Mouse (Mus musculus): ENCODE data around the gene Mov10. TPM values are rescaled to one million over a fixed set of nuclear protein-coding genes. Genes with fewer than 3 reads are reported as not detected.

The Mov10 gene
- total and polyA plus RNA-seq, 2 experiments from 2014 or later = 8.9 to 11.6 TPM

DNA sequence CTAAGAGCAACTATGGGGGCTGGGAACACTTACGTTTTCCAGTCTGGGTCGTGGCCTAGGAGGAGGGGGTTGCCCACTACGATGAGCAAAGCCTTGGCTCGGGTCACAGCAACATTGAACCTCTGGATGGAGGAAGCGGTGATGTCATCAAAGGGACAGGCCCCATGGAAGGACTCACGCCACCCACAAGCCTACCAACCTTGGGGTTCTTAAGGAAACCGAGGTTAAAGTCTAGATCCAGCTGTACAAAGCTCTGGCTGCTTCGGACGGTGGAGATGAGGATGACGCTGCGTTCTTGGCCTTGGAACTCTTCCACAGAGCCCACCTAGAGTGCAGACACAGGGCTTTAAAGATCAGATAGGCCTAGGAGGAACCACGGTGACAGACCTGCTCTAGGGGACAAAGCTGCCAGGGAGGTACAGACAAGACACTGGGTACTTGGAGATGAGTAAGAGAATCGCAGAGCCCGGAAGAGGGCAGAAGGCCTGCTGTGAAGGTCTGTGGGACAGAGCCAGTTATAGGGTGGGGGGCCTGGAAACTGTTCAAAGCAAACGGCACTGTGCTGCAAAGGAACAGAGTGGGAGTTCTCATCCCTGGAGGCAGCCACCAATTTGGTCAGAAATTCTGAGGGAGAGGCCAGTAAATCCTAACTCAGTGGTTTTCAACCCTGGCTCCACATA lies 22.6 kb downstream of the Mov10 start:
- Histone ChIP-seq H3K4me2 (ENCODE audit: low read depth, low read length) (no peak overlapping the region), H3K9me3 (ENCODE audit: low read length) (no peaks in the 10 kb centered on the region), H3K4me1 (ENCODE audit: insufficient read depth, low read length) (peaks cover 17% of the 10 kb centered on the region; the same call in 1 of the 2 replicates), H3K36me3 (ENCODE audit: insufficient read depth, low read length) (peaks cover 17% of the 10 kb centered on the region; the same call in 1 of the 2 replicates), H3K27me3 (ENCODE audit: insufficient read depth, low read length) (no peaks in the 10 kb centered on the region), H3K9ac (replicated peaks; ENCODE audit: low read length) (no peak overlapping the region), H3K4me3 (ENCODE audit: low read length) (no peak overlapping the region), H3K27ac (no peak overlapping the region)
- no peak for TF ChIP-seq CTCF (IDR thresholded peaks at IDR 0.05; ENCODE audit: low read depth)
- ATAC-seq (no peak), DNase-seq (ENCODE audit: low spot score) (no peak)
- 58% methylated on average over 15 of the region's 15 CpGs for WGBS

DNA sequence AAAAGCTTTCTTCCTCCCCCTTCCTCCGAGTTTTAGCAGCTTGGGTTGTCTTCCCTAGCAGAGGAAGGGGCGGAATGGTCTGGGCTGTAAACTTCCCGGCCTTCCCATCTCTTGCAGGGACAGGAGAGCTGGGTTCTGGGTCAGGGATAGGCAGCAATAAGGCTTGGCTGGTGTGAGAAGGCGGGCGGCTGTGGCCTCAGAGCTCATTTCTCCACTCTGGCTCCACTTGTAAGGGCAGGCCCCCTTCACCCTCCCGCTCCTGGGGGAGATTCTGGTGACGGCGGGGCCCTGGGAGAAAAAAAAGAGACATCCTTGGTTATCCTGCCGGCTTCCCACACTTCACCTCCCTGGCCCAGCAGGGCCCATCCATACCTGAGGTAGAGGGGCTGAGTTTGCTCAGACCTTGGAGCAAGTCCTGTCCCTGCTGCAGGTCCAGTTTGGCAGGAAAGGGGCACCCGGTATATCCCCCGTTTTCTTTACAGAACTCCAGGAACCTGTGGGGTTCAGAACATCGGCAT lies 23.4 kb downstream of the Mov10 start:
- no peak overlapping the region for H3K4me3 ChIP-seq (ENCODE audit: low read length)
- H3K9ac ChIP-seq (replicated peaks; ENCODE audit: low read length) = no peak overlapping the region
- H3K4me1 ChIP-seq (ENCODE audit: insufficient read depth, low read length) = peaks cover 19% of the 10 kb centered on the region; the same call in 1 of the 2 replicates
- TF ChIP-seq CTCF (IDR thresholded peaks at IDR 0.05; ENCODE audit: low read depth) = no peak
- DNase-seq (ENCODE audit: low spot score) (no peak), ATAC-seq (no peak)
- H3K27ac ChIP-seq = no peak overlapping the region
- no peaks in the 10 kb centered on the region for H3K27me3 ChIP-seq (ENCODE audit: insufficient read depth, low read length)
- H3K9me3 ChIP-seq (ENCODE audit: low read length) = no peaks in the 10 kb centered on the region
- 63% methylated on average over 12 of the region's 12 CpGs for WGBS
- H3K36me3 ChIP-seq (ENCODE audit: insufficient read depth, low read length) = peaks cover 16% of the 10 kb centered on the region; the same call in 1 of the 2 replicates
- no peak overlapping the region for H3K4me2 ChIP-seq (ENCODE audit: low read depth, low read length)

- WGBS = 59% methylated on average over 20 of the region's 20 CpGs
- no peak overlapping the region for H3K4me2 ChIP-seq (ENCODE audit: low read depth, low read length)
- no peaks in the 10 kb centered on the region for H3K9me3 ChIP-seq (ENCODE audit: low read length)
- H3K27ac ChIP-seq = peak overlapping the region; percentile 46; the same call in 1 of the 2 replicates
- H3K4me1 ChIP-seq (ENCODE audit: insufficient read depth, low read length) = peaks cover 19% of the 10 kb centered on the region; the same call in 1 of the 2 replicates
- H3K27me3 ChIP-seq (ENCODE audit: insufficient read depth, low read length) = no peaks in the 10 kb centered on the region
- DNase-seq (ENCODE audit: low spot score) (peak; percentile 88), ATAC-seq (peak; percentile 88)
- no peak for TF ChIP-seq CTCF (IDR thresholded peaks at IDR 0.05; ENCODE audit: low read depth)
- H3K9ac ChIP-seq (replicated peaks; ENCODE audit: low read length) = no peak overlapping the region
- H3K4me3 ChIP-seq (ENCODE audit: low read length) = no peak overlapping the region
- peaks cover 7% of the 10 kb centered on the region; the same call in 1 of the 2 replicates for H3K36me3 ChIP-seq (ENCODE audit: insufficient read depth, low read length)
Measured at GRCm38 (mm10) chr3:104793871-104794828, 24.2 kb downstream of the Mov10 start.

GRCm38 (mm10) chr3:104792360-104793270 lies 25.7 kb downstream of the Mov10 start:
- ATAC-seq (no peak), DNase-seq (ENCODE audit: low spot score) (no peak)
- no peaks in the 10 kb centered on the region for H3K27me3 ChIP-seq (ENCODE audit: insufficient read depth, low read length)
- no peak overlapping the region for H3K4me3 ChIP-seq (ENCODE audit: low read length)
- H3K4me1 ChIP-seq (ENCODE audit: insufficient read depth, low read length) = peaks cover 19% of the 10 kb centered on the region; the same call in 1 of the 2 replicates
- H3K36me3 ChIP-seq (ENCODE audit: insufficient read depth, low read length) = peaks cover 6% of the 10 kb centered on the region; the same call in 1 of the 2 replicates
- TF ChIP-seq CTCF (IDR thresholded peaks at IDR 0.05; ENCODE audit: low read depth) = no peak
- H3K9ac ChIP-seq (replicated peaks; ENCODE audit: low read length) = no peak overlapping the region
- H3K27ac ChIP-seq = no peak overlapping the region
- WGBS = 79% methylated on average over 15 of the region's 15 CpGs
- H3K9me3 ChIP-seq (ENCODE audit: low read length) = no peaks in the 10 kb centered on the region
- no peak overlapping the region for H3K4me2 ChIP-seq (ENCODE audit: low read depth, low read length)

DNA sequence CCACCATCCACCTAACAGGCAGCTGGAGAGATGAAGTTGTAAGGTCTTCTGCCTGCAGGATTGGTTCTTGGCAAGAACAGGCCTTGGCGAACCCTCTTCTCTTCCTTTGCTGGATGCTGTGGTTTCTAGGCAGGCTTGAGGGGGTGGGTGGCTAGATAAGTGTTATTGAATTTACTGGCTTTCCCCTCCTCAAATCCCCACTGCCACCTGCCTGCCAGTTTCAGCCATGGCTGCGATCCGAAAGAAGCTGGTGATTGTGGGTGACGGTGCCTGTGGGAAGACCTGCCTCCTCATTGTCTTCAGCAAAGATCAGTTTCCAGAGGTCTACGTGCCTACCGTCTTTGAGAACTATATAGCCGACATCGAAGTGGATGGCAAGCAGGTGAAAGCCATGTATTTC lies 26.7 kb downstream of the Mov10 start:
- ATAC-seq (no peak), DNase-seq (ENCODE audit: low spot score) (no peak)
- TF ChIP-seq CTCF (IDR thresholded peaks at IDR 0.05; ENCODE audit: low read depth) = no peak
- peaks cover 6% of the 10 kb centered on the region; the same call in 1 of the 2 replicates for H3K36me3 ChIP-seq (ENCODE audit: insufficient read depth, low read length)
- peaks cover 2% of the 10 kb centered on the region; the same call in 1 of the 2 replicates for H3K27me3 ChIP-seq (ENCODE audit: insufficient read depth, low read length)
- no peak overlapping the region for H3K9ac ChIP-seq (replicated peaks; ENCODE audit: low read length)
- no peak overlapping the region for H3K4me3 ChIP-seq (ENCODE audit: low read length)
- H3K9me3 ChIP-seq (ENCODE audit: low read length) = no peaks in the 10 kb centered on the region
- 83% methylated on average over 8 of the region's 8 CpGs for WGBS
- peaks cover 19% of the 10 kb centered on the region; the same call in 1 of the 2 replicates for H3K4me1 ChIP-seq (ENCODE audit: insufficient read depth, low read length)
- no peak overlapping the region for H3K4me2 ChIP-seq (ENCODE audit: low read depth, low read length)
- H3K27ac ChIP-seq = no peak overlapping the region

All from hindbrain, postnatal 0 days (tissue).